Mouse (Mus musculus): ENCODE measurements around the gene Med20.
"Not testable (repeated sequence)": the region's sequence is repeated elsewhere in the genome, so short reads cannot be mapped to it uniquely, and the experiment has no call there.

Med20 gene

DNA sequence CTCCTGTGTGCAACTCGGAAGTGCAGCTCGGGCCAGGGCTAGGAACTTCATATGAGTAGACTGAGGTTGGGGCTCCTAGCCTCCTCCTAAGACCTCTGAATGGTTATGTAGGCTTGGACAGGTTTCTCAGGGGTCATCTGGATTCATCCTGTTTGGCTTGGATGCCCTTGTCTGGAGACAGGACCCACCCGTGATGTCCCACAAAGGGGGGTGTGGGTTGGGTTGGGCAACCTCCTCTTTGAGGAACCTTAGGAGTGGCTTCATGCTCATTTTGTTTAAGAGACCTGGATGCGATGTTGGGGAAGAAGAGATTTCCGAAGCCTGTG lies 14.6 kb upstream of the Med20 start:
- no peak for DNase-seq (ENCODE audit: low spot score)

GRCm38 (mm10) chr17:47597261-47597660 lies 14.1 kb upstream of the Med20 start:
- DNase-seq (ENCODE audit: low spot score) = no peak

DNA sequence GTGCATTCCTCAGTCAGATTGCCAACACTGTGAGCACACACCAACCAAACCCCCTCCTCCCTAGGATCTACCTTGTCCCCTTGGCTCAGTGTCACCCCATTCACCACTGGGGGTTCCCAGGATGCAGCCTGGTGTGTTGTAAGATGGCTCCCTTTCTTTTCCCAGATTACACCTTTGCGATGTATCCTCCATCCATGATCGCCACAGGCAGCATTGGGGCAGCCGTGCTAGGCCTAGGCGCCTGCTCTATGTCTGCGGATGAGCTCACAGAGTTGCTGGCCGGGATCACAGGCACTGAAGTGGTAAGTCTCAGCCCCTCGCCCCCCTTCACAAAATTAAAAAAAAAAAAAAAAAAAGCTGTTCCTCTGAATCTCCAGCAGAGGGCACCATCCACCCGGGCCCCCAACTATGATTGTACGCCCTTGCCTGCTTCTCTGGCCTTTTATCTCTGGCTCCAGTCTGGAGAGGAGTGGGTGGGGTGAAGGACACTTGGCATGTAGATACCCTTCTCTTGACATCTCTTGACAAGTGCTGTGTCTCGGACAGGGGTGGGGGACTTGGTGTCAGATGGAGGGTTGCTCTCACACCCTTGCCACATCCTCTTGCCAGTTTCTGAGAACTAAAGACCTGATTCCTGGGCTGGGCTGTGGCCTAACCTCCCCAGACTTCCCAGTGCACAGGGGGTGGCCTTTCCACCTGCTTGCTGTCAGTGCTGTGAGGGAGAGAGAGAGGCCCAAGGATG lies 13.4 kb upstream of the Med20 start:
- no peak for DNase-seq (ENCODE audit: low spot score)

DNA sequence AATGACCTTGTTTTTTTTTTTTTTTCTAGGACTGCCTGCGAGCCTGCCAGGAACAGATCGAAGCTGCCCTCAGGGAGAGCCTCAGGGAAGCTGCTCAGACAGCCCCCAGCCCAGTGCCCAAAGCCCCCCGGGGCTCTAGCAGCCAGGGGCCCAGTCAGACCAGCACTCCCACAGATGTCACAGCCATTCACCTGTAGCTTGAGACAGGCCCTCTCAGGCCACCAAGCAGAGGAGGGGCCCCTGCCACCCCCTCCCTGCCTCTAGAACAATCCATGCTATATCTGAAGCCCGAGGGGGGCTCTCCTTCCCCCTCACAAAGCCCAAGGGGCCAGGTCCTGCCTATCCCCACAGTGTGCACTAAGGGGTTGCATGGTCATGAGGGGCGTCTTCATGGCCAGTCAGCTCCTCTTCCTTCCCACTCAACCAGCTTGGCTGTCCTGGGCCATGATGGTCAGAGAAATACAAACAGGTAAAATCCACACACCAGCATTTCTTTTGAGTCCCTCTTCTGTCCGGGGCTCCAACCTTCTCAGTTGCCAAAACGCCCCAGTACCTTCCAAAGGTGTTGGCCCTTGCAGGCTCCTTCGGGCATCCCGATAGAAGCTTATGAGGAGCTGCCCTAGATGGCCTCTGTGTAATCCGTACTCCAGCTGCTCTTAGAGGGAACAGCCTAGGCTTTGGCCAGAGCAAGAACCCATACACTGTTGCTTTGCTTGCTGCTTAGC lies 12.6 kb upstream of the Med20 start:
- not testable (repeated sequence) for DNase-seq (ENCODE audit: low spot score)

GRCm38 (mm10) chr17:47599511-47600297 lies 11.7 kb upstream of the Med20 start:
- DNase-seq (ENCODE audit: low spot score) = no peak

DNA sequence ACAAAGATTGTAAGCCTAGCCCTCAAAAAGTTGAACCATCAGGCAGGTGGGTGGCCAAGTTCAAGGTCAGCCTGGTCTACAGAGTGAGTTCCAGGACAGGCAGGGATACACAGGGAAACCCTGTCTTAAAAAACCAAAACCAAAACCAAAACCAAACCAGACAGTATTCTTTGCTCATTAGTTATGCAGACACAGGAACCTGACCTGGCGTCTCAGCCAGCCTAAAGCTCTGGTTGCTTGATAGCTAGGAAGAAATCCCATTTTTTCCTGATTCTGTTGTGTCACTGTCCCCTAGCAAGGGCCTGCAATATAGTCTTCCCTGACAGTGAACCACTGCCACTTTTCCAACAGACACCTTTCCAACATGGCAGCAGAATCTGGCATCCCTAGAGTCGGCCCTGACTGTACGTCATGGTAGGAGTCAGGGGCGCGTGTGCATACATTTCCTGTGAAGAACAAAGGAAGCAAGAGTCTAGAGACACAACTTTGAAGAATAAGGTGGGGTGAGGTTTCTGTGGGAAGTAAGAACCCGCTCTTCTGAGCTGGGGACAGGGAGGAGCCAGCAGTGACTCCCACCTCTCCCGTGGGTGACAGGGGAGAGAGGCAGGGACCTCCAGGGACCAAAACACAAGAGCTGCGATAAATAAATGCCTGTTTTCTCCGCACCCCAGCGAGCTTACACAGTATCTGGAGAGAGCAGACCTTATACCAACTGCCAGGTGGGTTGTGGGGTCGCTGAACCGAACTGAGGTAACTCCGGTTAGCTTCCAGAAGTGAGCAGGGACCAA lies 10.6 kb upstream of the Med20 start:
- DNase-seq (ENCODE audit: low spot score) = no peak

DNA sequence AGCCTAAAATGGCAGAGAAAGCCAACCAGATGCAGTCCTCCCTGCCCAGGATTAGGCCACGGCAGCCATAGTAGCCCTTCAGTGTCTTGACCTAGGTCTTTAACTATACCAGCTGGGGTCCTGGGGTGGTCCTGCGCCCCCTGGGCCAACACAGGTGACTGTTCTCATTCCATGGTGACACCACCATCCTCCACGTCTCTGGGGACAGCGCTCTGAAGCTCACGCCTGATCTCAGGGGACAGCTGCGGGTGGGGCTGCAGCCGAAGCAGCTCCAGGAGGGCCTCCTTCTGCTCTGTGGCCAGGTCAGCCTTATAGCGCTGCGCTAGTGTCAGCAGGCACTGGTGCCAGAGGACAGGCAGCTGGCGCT lies 10.0 kb upstream of the Med20 start:
- no peak for DNase-seq (ENCODE audit: low spot score)

DNA sequence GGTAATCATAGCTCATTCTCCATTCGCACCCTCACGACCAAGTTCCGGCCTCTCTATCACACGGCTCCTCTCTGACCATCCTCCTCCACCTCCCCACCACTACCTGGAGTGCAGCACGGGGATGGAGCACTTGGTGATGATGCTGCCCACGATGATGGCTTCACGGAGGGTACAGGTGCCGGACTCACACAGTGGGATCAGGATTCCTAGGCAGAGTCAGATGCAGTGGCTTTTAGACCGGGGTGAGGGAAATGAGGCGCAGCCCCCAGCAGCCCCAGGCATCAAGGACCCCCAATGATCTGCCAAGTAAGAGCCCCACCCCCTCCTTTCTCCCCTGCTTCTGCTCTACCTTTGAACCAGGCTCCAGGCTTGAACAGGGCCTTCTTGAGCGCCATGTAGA lies 9.1 kb upstream of the Med20 start:
- DNase-seq (ENCODE audit: low spot score) = no peak

DNA sequence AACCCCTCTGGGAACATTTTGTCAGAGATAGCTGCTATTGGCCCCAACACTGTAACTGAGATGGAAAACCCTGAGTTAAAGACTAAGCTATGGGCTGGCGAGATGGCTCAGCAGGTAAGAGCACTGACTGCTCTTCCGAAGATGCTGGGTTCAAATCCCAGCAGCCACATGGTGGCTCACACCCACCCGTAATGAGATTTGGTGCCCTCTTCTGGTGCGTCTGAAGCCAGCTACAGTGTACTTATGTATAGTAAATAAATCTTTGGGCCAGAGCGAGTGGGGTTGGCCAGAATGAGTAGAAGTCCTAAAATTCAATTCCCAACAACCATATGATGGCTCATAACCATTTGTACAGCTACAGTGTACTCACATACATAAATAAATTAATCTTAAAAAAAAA lies 5.2 kb upstream of the Med20 start:
- no peak for DNase-seq (ENCODE audit: low spot score)

DNA sequence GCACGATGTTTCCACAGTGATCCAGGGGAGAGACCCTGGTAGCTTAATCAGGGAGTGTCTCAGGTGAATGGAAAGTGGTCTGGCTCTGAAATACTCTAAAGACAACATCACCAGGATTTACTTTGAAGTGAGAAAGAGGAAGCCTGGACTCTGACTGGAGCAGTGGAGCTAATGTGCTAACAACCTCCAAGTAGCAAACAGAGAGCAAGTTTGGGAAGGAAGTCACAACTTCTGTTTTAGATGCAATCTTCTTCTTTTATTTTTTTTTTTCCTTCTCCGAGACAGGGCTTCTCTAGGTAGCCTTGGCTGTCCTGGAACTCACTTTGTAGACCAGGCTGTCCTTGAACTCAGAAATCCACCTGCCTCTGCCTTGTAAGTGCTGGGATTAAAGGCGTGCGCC lies 2.2 kb upstream of the Med20 start:
- DNase-seq (ENCODE audit: low spot score) = no peak

DNA sequence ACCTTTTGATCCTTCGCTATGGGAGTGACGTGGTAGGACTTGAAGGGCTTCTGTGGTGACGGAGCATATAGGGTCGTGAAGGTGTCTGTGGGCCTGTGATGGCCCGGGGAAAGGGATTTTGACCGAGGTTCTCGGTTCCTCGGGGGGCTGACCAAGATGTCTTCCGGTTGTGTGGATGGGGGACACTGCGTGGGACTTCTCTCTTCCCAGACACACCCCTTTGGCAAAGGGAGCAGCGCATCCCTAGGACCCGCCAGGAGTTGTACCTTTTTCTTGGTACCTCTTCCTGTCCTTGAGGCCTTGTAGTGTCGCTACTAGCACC lies 240 bp downstream of the Med20 start:
- no peak for DNase-seq (ENCODE audit: low spot score)

DNA sequence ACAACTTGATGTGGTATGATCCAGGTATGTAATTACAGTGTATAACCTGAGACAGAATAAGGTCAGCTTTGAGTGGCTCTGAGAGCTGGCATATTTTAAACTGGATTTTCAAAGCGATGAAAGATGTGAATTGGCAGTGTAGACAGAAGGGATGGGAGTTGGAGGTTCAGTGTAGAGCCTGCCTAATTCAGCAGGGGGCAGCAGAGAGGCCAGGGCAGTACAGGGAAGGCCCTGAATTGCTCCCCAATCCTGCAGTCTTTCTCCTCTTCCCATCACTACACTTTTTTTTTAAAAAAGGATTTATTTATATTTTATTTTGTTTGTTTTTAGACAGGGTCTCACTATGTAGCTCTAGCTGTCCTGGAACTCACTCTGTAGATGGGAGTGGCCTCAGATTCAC lies 2.6 kb downstream of the Med20 start:
- no peak for DNase-seq (ENCODE audit: low spot score)

GRCm38 (mm10) chr17:47616119-47616518 lies 4.7 kb downstream of the Med20 start:
- DNase-seq (ENCODE audit: low spot score) = no peak

- DNase-seq (ENCODE audit: low spot score) = no peak
These were observed 5.3 kb downstream of the Med20 start for GRCm38 (mm10) chr17:47616652-47617051.

- DNase-seq (ENCODE audit: low spot score) = no peak
These were observed 6.4 kb downstream of the Med20 start for GRCm38 (mm10) chr17:47617605-47618307.

DNA sequence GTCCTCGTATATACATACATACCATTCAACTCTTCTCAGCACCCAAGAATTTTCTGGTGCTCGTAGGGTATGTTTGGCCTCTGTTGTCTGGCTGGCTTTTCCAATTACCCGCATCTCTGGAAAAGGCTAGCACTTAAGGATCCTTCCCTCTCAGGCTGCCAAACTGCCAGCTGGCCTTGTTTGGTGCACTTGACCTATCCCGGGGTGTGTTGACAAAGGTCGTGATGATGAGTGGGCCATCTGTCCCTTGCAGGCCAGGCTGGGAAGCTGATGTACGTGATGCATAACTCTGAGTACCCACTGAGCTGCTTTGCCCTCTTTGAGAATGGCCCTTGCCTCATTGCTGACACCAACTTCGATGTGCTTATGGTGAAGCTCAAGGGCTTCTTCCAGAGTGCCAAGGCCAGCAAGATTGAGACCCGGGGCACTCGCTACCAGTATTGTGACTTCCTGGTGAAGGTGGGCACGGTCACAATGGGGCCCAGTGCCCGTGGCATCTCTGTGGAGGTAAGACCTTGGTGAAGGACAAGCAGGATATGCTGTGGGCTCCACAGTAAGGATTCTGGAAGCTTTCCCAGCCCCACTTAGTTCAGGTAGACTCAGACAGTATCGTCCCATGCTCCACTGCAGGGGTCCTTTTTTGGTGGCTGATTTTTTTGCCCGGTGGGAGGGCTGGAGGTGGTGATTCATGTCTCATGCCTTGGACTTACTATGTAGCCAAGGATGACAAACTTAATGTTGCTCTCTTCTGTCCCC lies 7.4 kb downstream of the Med20 start:
- DNase-seq (ENCODE audit: low spot score) = no peak

- no peak for DNase-seq (ENCODE audit: low spot score)
These were observed 11.7 kb downstream of the Med20 start for GRCm38 (mm10) chr17:47622912-47623554.

DNA sequence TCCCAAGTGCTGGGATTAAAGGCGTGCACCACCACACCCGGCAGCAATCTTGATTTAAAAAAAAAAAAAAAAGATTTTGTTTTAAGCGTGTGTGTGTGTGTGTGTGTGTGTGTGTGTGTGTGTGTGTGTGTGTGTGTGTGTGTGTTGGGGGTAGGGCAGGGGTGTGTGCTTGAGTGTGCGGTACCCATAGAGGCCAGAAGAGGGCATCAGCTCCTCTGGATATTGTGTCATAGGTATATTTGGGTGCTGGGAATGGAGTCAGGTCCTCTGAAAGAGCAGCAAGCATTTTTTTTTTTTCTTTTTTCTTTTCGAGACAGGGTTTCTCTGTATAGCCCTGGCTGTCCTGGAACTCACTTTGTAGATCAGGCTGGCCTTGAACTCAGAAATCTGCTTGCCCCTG lies 13.2 kb downstream of the Med20 start:
- not testable (repeated sequence) for DNase-seq (ENCODE audit: low spot score)

- no peak for DNase-seq (ENCODE audit: low spot score)
These were observed 13.7 kb downstream of the Med20 start for GRCm38 (mm10) chr17:47625088-47625487.

DNA sequence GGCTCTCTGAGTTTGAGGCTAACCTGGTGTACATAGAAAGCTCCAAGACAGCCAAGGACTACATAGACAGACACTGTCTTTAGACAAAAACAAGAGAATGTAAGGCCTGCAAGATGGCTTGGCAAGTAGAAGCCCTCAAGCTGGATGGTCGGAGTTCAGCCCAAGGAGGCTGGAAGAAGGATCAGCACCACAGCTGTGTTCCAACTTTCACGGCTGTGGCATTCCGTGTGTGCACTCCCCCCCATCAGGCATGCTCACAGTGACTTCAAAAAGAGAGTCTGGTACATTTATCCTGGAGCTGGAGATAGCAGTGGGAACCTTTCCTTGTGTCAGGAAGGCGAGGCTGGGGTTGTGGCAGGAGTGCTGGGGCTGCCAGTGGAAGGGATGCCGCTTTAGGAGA lies 14.6 kb downstream of the Med20 start:
- DNase-seq (ENCODE audit: low spot score) = no peak

DNA sequence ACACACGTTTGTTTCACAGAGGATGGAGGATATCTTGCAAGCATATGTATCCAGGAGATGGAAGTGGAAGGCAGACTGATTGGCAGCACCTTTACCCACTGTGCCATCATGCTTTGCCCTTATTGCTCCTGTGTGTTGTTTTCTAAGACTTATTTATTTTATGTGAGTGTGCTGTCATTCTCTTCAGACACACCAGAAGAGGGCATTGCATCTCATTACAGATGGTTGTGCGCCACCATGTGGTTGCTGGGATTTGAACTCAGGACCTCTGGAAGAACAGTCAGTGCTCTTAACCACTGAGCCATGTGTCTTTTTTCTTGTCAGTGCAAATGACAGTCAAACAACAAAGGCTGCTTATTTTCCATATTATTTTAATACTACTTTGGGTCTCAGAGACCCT lies 16.4 kb downstream of the Med20 start:
- DNase-seq (ENCODE audit: low spot score) = no peak

Data from urinary bladder, postnatal 10 days (tissue).